Comparison of ENCODE assay signal across 30 mouse cellular contexts in the genomic region with DNA sequence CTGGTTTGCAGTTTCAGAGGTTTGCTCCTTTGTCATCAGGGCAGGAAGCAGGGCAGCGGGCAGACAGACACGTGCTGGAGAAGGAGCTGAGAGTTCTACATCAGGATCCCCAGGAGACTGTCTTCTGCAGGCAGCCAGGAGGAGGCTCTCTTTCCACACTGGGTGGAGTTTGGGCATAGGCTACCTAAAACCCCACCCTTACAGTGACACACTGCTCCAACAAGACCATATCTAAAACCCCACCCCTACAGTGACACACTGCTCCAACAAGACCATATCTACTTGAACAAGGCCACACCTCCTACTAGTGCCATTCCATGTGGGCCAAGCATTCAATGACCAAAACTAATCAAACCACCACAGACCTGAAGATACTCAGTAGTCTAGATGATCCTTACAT.
DNase-seq lines count a peak whose midpoint lies in the region; ATAC-seq and TF ChIP-seq lines count a peak whose summit lies in the region.
"Had no signal": no experiment of that assay in that cellular context is flagged by ENCODE, and none has a peak within 500 bp of the region (broad histone marks: within the 10 kb centered on the region; RNA-seq: fewer than 3 reads in every experiment).

No protein-coding gene starts in this region.

- H3K4me1 ChIP-seq in intestine, postnatal 0 days (replicated peaks; ENCODE audit: control insufficient read depth, insufficient read depth, low read length): no peaks in the 10 kb centered on the region
- no peaks in the 10 kb centered on the region for H3K4me1 ChIP-seq in intestine, embryonic 15.5 days (replicated peaks)
- H3K4me1 ChIP-seq in liver, embryonic 11.5 days (replicated peaks; ENCODE audit: control insufficient read depth, insufficient read depth, low read length): no peaks in the 10 kb centered on the region
- H3K4me1 ChIP-seq: embryonic facial prominence, embryonic 12.5 days; heart, embryonic 10.5 days; hindbrain, embryonic 10.5 days; limb, embryonic 15.5 days; midbrain, embryonic 15.5 days; neural tube, embryonic 13.5 days had no signal

- TF ChIP-seq CTCF in intestine, postnatal 0 days (IDR thresholded peaks at IDR 0.05; ENCODE audit: low read depth): no peak

- H3K4me3 ChIP-seq in intestine, postnatal 0 days (ENCODE audit: low read depth, low read length): no peak overlapping the region
- no peak overlapping the region for H3K4me3 ChIP-seq in intestine, embryonic 15.5 days (replicated peaks)
- no peak overlapping the region for H3K4me3 ChIP-seq in liver, embryonic 11.5 days (ENCODE audit: low read depth, low read length)
- H3K4me3 ChIP-seq: embryonic facial prominence, embryonic 12.5 days; heart, embryonic 10.5 days; hindbrain, embryonic 10.5 days; limb, embryonic 15.5 days; midbrain, embryonic 15.5 days; myocyte; neural tube, embryonic 13.5 days had no signal

- DNase-seq in 416B (ENCODE audit: low read depth): peak; percentile 13
- no peak for DNase-seq in liver, embryonic 11.5 days (ENCODE audit: low spot score)
- DNase-seq in frontal cortex, postnatal 14 days (ENCODE audit: low spot score in 2 of 2): no peak
- no peak for DNase-seq in thymus, postnatal 25 days
- DNase-seq: adrenal gland, postnatal 36 days; B cell, adult 2 months; cerebellum, adult 18-20 months; cerebellum, postnatal 14 days; kidney, adult 2 months; layer of hippocampus, adult 9-11 months; left cerebral cortex, postnatal 4 days; lung, postnatal 10 days; retina, postnatal 1 day; right cerebral cortex, postnatal 25 days; spleen, adult 18-20 months had no signal

- no peaks in the 10 kb centered on the region for H3K36me3 ChIP-seq in intestine, postnatal 0 days (ENCODE audit: control insufficient read depth, insufficient read depth)
- no peaks in the 10 kb centered on the region for H3K36me3 ChIP-seq in intestine, embryonic 15.5 days
- no peaks in the 10 kb centered on the region for H3K36me3 ChIP-seq in liver, embryonic 11.5 days (ENCODE audit: control insufficient read depth, insufficient read depth, low read length)
- H3K36me3 ChIP-seq: embryonic facial prominence, embryonic 12.5 days; G1E; heart, embryonic 10.5 days; hindbrain, embryonic 10.5 days; limb, embryonic 15.5 days; midbrain, embryonic 15.5 days; neural tube, embryonic 13.5 days had no signal

- WGBS in intestine, postnatal 0 days: 81% methylated on average over 2 of the region's 2 CpGs
- WGBS in intestine, embryonic 15.5 days: 89% methylated on average over 2 of the region's 2 CpGs
- WGBS in liver, embryonic 11.5 days: 75% methylated on average over 2 of the region's 2 CpGs

- H3K9me3 ChIP-seq in intestine, postnatal 0 days (ENCODE audit: control insufficient read depth): peaks cover 9% of the 10 kb centered on the region; the same call in 1 of the 2 replicates
- H3K9me3 ChIP-seq in intestine, embryonic 15.5 days: no peaks in the 10 kb centered on the region
- H3K9me3 ChIP-seq in liver, embryonic 11.5 days (ENCODE audit: control insufficient read depth, low read length): no peaks in the 10 kb centered on the region
- H3K9me3 ChIP-seq: embryonic facial prominence, embryonic 12.5 days; heart, embryonic 10.5 days; hindbrain, embryonic 10.5 days; limb, embryonic 15.5 days; midbrain, embryonic 15.5 days; neural tube, embryonic 13.5 days had no signal

- H3K27me3 ChIP-seq in intestine, postnatal 0 days (replicated peaks; ENCODE audit: control insufficient read depth, insufficient read depth, low read length): no peaks in the 10 kb centered on the region
- H3K27me3 ChIP-seq in intestine, embryonic 15.5 days (replicated peaks): no peaks in the 10 kb centered on the region
- no peaks in the 10 kb centered on the region for H3K27me3 ChIP-seq in liver, embryonic 11.5 days (replicated peaks; ENCODE audit: control insufficient read depth, insufficient read depth, low read length)
- H3K27me3 ChIP-seq: CH12.LX; embryonic facial prominence, embryonic 12.5 days; limb, embryonic 15.5 days; midbrain, embryonic 15.5 days; neural tube, embryonic 13.5 days; Patski had no signal

- 0 out of 2 replicates have a peak, but pooled peaks have one; percentile 20 for ATAC-seq in intestine, postnatal 0 days
- no peak for ATAC-seq in intestine, embryonic 15.5 days
- ATAC-seq in liver, embryonic 11.5 days (replicated peaks; ENCODE audit: low FRiP score): peak; percentile 76
- peak; percentile 60 for ATAC-seq in megakaryocyte progenitor cell, adult 5-6 weeks (replicated peaks; ENCODE audit: poor library complexity)
- ATAC-seq: hindbrain, postnatal 0 days; midbrain, embryonic 15.5 days; Patski had no signal

- H3K4me2 ChIP-seq in intestine, postnatal 0 days (replicated peaks; ENCODE audit: low read depth): no peak overlapping the region
- no peak overlapping the region for H3K4me2 ChIP-seq in intestine, embryonic 15.5 days (replicated peaks)
- no peak overlapping the region for H3K4me2 ChIP-seq in liver, embryonic 11.5 days
- H3K4me2 ChIP-seq: embryonic facial prominence, embryonic 12.5 days; limb, embryonic 15.5 days; midbrain, embryonic 15.5 days; neural tube, embryonic 13.5 days had no signal

- no peak overlapping the region for H3K27ac ChIP-seq in intestine, postnatal 0 days (ENCODE audit: low read depth, low read length)
- H3K27ac ChIP-seq in intestine, embryonic 15.5 days: no peak overlapping the region
- no peak overlapping the region for H3K27ac ChIP-seq in liver, embryonic 11.5 days (ENCODE audit: low read depth, low read length)
- H3K27ac ChIP-seq: embryonic facial prominence, embryonic 12.5 days; heart, embryonic 10.5 days; hindbrain, embryonic 10.5 days; hindbrain, postnatal 0 days; kidney, postnatal 0 days; limb, embryonic 15.5 days; midbrain, embryonic 15.5 days; neural tube, embryonic 13.5 days had no signal

- no peak overlapping the region for H3K9ac ChIP-seq in intestine, postnatal 0 days (ENCODE audit: low read depth, low read length)
- H3K9ac ChIP-seq in intestine, embryonic 15.5 days: no peak overlapping the region
- H3K9ac ChIP-seq in liver, embryonic 11.5 days (ENCODE audit: low read depth, low read length): no peak overlapping the region
- H3K9ac ChIP-seq: embryonic facial prominence, embryonic 12.5 days; limb, embryonic 15.5 days; midbrain, embryonic 15.5 days; neural tube, embryonic 13.5 days had no signal
